Mouse (Mus musculus) limb, embryonic 14.5 days (tissue): Measurements from ENCODE around the gene Ereg. TPM values are rescaled to one million over a fixed set of nuclear protein-coding genes. Genes with fewer than 3 reads are reported as not detected.

Source experiments
- ATAC-seq: fragments of 200-750 bp; cut with Nextera tagmentation; 2 replicates; pipeline ENCODE4 v1.8.0; 2017; ENCODE audit warnings: low read depth, moderate number of reproducible peaks, moderate TSS enrichment; ENCODE audit not compliant: low FRiP score
- DNase-seq: peaks from one replicate; pipeline ENCODE4 v3.0.0-alpha.2; 2015; ENCODE audit warnings: low spot score
- H3K27ac ChIP-seq: fragments of 300-500 bp; sonication (generic); replicated peaks from 2 replicates; pipeline ENCODE4 v1.5.1; 2014; ENCODE audit warnings: low read depth, mild to moderate bottlenecking, low read length, moderate library complexity, mixed read lengths
- H3K27me3 ChIP-seq: fragments of 300-500 bp; sonication (generic); 2 replicates; pipeline ENCODE4 v1.6.1; 2014; ENCODE audit warnings: low read length, mixed read lengths; ENCODE audit not compliant: control insufficient read depth, insufficient read depth
- H3K36me3 ChIP-seq: fragments of 300-500 bp; sonication (generic); 2 replicates; pipeline ENCODE4 v1.6.1; 2014; ENCODE audit warnings: mild to moderate bottlenecking, low read length, moderate library complexity, mixed read lengths; ENCODE audit not compliant: control insufficient read depth, insufficient read depth
- H3K4me1 ChIP-seq: fragments of 300-500 bp; sonication (generic); 2 replicates; pipeline ENCODE4 v1.6.1; 2014; ENCODE audit warnings: antibody characterized with exemption, low read length, mixed read lengths; ENCODE audit not compliant: control insufficient read depth, insufficient read depth
- H3K4me2 ChIP-seq: fragments of 300-500 bp; sonication (generic); replicated peaks from 2 replicates; pipeline ENCODE4 v1.6.1; 2014; ENCODE audit warnings: low read depth, mild to moderate bottlenecking, low read length, moderate library complexity; ENCODE audit not compliant: severe bottlenecking
- H3K4me3 ChIP-seq: fragments of 300-500 bp; sonication (generic); replicated peaks from 2 replicates; pipeline ENCODE4 v1.5.1; 2014; ENCODE audit warnings: low read length
- H3K9ac ChIP-seq: fragments of 300-500 bp; sonication (generic); 2 replicates; pipeline ENCODE4 v1.6.1; 2014; ENCODE audit warnings: mild to moderate bottlenecking, low read depth, low read length, moderate library complexity; ENCODE audit not compliant: severe bottlenecking
- H3K9me3 ChIP-seq: fragments of 300-500 bp; sonication (generic); 2 replicates; pipeline ENCODE4 v1.6.1; 2016; ENCODE audit warnings: low read length; ENCODE audit not compliant: control insufficient read depth
- POLR2A ChIP-seq: fragments of 200-500 bp; IDR thresholded peaks from 2 replicates; pipeline ENCODE4 v1.8.0; 2012; ENCODE audit warnings: inconsistent platforms, mild to moderate bottlenecking, moderate library complexity, borderline replicate concordance; ENCODE audit not compliant: insufficient read depth, insufficient read length; ENCODE audit errors: extremely low read depth
- WGBS: fragments of 180-500 bp; shearing (Covaris S2); extraction: QIAGEN DNeasy Blood & Tissue Kit; methylation state at CpG from one replicate; pipeline ENCODE4 v1.1.7; 2014; 5-methylcytosine and 5-hydroxymethylcytosine counted together
- polyA plus RNA-seq, 2 experiments: library from polyadenylated mRNA; depleted of rRNA in 1 of 2; stranded (reverse) in 1 of 2; unstranded in 1 of 2; fragments of >200 nt; fragmentation: Nextera tagmentation in 1 of 2; extraction: Ambion mirVana in 1 of 2; gene quantifications; 2 replicates each; pipeline versions ENCODE4 v1.2.1 to v1.2.3; 2012 to 2014

Ereg gene
- polyA plus RNA-seq, 2 experiments, result 0.09 to 0.21 TPM

DNA sequence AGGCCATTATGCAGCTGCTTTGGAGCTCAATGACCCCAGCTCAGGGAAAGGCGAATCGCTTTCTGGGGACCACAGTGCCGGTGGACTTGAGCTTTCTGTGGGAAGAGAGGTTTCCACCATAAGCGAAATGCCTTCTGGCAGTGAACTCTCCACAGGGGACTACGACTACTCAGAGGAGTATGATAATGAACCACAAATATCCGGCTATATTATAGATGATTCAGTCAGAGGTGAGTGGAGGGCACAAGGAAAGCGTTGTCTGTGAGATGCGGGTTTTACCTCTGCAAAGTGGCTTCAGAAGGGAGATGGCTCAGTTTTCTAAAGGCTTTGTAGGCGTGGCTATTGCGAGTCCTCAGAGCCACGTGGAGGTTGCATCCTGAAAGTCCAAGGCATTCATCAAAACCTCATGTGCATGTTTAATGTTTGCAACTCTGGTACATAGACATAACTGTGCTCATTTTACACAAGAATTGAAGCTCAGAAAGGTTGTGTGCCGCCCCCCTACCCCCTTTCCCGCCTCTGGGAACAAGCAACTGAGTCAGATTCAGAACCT lies 66.5 kb downstream of the Ereg start:
- Histone ChIP-seq H3K27me3 (peaks cover 25% of the 10 kb centered on the region), H3K27ac (no peak overlapping the region), H3K9ac (no peak overlapping the region), H3K36me3 (no peaks in the 10 kb centered on the region), H3K9me3 (no peaks in the 10 kb centered on the region), H3K4me3 (no peak overlapping the region), H3K4me2 (no peak overlapping the region), H3K4me1 (peaks cover 4% of the 10 kb centered on the region; the same call in 1 of the 2 replicates)
- WGBS, result 53% methylated on average over 13 of the region's 13 CpGs
- no peak for TF ChIP-seq POLR2A
- DNase-seq (no peak), ATAC-seq (no peak)

Other genes with a start within 250 kb of the Ereg start
- 2.3 and 2.9 TPM in 2 replicates for gene Cxcl1, start 183.4 kb upstream of the Ereg start, polyA plus RNA-seq (2012; rRNA removed)
- gene Cxcl1, start 183.4 kb upstream of the Ereg start, polyA plus RNA-seq (2014; fragmentation: Nextera tagmentation; extraction: Ambion mirVana), result 1.8 and 2.8 TPM in 2 replicates
- gene Cxcl2, start 170.8 kb upstream of the Ereg start, polyA plus RNA-seq (2012; rRNA removed), result 0.31 and 0.65 TPM in 2 replicates
- gene Cxcl2, start 170.8 kb upstream of the Ereg start, polyA plus RNA-seq (2014; fragmentation: Nextera tagmentation; extraction: Ambion mirVana), result not detected in 2 replicates
- gene Mthfd2l, start 143.5 kb upstream of the Ereg start, polyA plus RNA-seq (2012; rRNA removed), result 48.5 and 50.7 TPM in 2 replicates
- 55.0 and 55.8 TPM in 2 replicates for gene Mthfd2l, start 143.5 kb upstream of the Ereg start, polyA plus RNA-seq (2014; fragmentation: Nextera tagmentation; extraction: Ambion mirVana)
- gene Epgn, start 47.2 kb upstream of the Ereg start, polyA plus RNA-seq (2012; rRNA removed), result 0.25 and 0.32 TPM in 2 replicates
- 0.18 and 0.44 TPM in 2 replicates for gene Epgn, start 47.2 kb upstream of the Ereg start, polyA plus RNA-seq (2014; fragmentation: Nextera tagmentation; extraction: Ambion mirVana)
- 0.38 and 0.75 TPM in 2 replicates for gene Areg, start 65.0 kb downstream of the Ereg start, polyA plus RNA-seq (2012; rRNA removed)
- gene Areg, start 65.0 kb downstream of the Ereg start, polyA plus RNA-seq (2014; fragmentation: Nextera tagmentation; extraction: Ambion mirVana), result 1.1 and 1.6 TPM in 2 replicates